Mouse (Mus musculus): ENCODE measurements around the gene Strada.
"Not testable (repeated sequence)": the region's sequence is repeated elsewhere in the genome, so short reads cannot be mapped to it uniquely, and the experiment has no call there.

The Strada gene

DNA sequence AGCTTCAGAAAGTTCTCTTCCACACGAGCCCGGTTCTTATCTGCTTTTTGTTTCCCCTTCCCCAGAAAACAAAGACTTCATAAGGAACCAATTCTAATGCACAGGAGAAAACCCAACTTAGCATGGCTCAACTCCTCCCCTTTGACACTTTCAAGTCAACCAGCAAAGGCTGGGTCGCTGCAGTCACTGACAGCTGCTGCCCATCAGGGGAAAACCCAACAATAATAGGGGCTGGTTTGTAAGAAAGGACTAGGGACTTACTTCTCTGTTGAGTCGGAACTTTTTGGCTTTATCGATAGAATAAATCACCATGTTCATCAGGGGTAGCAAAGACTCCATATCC lies at the start of gene Strada:
TSS of gene Strada (minus strand) at position 46 of the 343 bp plus-strand sequence.
- DNase-seq (ENCODE audit: low read depth, low spot score), result no peak

DNA sequence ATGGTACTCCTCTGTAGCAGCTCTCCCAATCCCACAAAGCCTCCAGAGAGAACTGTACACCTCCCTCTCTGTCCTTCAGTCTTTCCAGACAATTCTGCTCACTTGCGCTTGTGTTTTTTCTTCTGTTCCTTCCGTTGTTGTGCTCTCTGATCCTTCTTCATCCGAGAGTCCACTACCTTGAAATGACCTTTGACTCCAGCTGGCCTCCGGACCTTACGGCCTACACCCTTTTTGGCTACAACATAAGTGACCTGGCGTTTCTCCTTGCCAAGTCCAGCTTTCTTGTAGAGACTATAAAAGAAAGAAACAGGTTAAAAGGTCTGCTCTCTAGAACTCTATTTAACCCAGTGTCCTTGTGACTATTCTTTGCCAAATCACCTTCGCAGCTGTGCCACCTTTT lies 47.4 kb upstream of the Strada start:
- DNase-seq (ENCODE audit: low read depth, low spot score), result no peak

DNA sequence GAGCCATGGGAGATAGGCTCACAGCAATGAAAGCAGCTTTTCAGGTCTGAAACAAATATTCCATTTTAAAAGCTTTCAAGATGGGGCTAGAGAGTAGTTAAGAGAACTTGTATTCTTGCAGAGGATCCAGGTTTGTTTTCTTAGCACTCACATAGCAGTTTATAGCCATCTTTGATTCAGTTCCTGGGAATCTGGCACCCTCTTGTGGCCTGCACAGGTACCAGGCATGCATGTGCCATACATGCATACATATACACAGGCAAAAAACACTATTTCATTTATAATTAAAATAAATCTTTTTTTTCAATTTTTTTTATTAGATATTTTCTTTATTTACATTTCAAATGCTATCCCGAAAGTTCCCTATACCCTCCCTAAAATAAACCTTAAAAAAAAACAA lies 44.9 kb upstream of the Strada start:
- DNase-seq (ENCODE audit: low read depth, low spot score), result no peak

DNA sequence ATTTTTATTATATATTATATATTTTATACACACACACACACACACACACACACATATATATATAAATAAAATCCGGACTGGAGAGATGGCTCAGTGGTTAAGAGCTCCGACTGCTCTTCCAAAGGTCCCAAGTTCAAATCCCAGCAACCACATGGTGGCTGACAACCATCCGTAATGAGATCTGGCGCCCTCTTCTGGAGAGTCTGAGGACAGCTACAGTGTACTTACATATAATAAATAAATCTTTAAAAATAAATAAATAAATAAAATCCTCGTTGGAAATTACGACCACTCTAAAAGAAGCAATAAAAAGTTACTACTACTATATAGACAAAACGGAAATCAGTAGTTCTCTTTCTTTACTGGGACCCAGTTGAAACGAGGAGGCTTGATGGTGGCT lies 32.0 kb upstream of the Strada start:
- not testable (repeated sequence) for DNase-seq (ENCODE audit: low read depth, low spot score)

DNA sequence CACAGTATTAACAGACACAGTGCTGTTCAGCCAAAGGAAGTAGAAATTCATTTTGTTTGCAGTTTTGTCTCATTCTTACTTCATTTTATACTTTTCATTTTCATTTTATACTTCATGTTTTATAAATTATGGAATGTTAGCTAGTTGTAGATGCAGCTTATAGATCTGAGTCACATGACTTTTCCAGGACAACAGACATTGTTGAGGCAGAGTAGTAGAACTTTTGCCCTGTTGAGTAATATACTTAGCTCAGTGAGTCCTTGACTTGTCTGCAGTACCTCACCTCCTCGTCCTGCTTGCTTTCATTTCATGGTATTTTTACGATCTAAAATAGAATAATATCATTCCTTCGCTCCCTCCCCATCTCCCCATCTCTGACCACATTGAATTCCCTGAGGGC lies 18.6 kb upstream of the Strada start:
- no peak for DNase-seq (ENCODE audit: low read depth, low spot score)

DNA sequence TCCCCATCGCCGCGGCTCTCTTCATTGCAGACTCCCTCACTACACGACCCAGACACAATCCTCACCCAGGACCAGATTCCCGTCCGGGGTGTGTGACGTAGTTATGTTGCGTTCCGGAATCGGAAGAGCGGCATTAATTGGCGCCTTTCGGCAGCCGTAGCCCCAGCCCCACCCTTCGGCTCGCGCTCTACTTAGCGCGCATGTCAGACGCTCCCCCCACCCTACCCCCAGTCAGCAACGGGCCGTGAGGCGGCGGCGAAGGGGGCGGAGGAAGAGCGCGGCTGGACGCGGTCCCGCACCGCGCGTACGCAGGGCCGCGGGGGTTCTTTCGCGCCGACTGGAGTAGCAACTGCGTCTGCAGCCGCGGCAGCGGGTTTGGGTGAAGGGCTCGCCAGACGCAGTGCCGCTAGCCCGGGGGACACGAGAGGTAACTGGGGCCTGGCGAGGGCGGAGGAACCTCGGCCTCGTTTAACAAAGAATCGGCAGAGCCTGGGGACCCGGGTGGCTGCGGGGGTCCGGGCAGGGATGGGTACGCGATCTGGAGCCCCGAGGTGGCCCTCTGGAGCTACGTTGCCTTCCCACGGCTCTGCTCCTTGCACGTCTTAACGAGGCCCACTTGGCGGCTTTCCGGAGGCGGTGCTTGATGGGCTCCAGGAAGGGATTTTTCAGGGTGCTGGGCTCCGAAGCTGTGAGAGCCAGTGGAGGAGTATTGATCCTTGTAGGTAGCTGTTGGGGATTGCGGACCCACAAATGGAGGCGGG lies 14.9 kb upstream of the Strada start, which contains the start of gene Ddx42:
TSS of gene Ddx42 (plus strand) at position 197 of the 761 bp plus-strand sequence.
- DNase-seq (ENCODE audit: low read depth, low spot score), result peak; percentile 95

DNA sequence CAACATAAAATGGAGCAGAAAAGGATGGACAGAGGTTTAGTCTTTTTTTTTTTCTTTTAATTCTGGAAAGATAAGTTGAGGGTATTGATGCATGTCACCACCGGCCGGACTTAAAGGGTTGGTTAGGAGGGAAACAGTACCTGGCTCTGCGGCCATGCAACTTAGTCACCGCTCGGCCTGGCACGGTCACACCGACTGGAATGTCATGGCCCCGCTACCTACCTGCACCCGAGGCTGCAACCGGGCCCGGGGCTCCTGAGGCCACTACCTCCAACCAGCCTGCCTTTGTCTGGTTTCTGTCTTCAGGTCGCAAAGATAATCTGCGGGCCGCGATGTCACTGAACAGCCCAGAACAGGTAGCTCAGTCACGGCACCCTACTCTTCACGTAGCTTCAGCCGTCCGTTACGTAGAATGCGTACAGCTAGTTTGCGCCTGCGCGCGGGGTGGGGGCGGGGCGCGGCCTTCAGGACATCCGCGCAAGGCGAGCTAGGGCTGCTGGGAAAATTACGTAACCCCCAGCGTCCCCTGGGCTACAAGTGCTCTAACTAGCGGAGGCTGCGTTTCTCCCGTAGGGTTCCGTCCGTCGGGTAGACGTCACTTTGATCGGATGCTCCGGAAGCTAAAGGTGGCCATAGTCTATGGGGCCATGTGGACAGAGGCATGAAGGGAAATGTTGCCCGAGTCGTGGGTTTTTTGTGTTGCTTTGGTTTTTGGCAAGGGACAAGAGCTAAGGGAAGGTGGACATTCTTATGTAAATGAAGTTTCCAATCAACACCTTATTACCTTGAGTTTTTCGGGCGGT lies 14.2 kb upstream of the Strada start, which contains the start of gene Ccdc47:
TSS of gene Ccdc47 (minus strand) at position 418 of the 803 bp plus-strand sequence.
- peak; percentile 98 for DNase-seq (ENCODE audit: low read depth, low spot score)

DNA sequence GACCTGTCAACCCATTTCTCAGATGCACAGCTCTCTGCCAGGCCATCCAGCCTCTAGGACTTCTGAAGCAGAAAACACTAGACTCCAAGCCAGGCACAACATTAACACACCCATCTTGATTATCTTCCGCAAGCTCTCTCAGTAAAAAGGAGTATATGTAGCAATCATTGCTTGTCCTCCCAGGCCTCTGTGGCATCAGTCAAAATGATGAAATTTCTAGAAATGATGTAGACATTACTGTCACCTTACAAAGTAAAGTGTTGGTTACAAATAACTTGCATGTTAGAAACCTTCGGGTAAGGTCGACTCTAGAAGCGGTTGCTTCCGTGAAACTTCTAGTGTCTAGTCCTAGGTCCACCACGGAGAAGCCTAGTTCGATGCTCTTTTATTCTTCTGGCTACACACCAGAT lies 13.5 kb upstream of the Strada start:
- no peak for DNase-seq (ENCODE audit: low read depth, low spot score)

DNA sequence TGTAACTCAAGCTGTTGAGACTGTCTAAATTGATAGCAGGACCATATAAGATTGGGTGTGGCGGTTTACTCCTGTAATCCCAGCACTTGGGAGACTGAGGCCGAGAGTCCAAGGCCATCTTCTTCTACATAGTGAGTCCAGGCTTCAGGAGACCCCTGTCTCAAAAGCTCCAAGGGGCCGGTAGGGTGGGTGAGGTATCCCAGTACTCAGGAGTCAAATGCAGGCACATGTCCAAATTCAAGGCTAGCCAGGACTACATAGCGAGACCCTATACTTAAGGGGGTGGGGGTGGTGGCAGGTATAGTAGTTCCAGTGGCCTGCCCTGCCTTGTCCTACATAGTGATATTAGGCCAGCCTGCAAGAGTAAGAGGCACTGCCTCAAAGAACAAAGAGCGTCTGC lies 12.9 kb upstream of the Strada start:
- no peak for DNase-seq (ENCODE audit: low read depth, low spot score)

DNA sequence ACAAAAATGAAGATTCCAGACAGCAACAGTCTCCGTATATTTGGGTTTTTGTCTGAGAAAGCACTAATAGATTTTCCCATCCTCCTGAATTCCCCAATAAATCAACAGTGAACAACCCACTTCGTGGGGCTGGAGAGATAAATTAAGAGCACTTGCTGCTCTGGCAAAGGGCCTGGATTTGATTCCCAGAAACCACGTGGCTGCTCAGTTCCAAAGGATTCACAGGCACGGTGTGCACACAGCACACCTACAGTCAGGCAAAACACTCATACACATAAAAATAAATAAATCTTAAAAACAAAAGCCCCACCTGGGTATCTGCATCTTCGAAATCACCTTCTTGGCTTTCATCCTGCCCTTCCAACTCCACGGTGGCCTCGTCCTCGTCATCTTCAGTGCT lies 10.8 kb upstream of the Strada start:
- DNase-seq (ENCODE audit: low read depth, low spot score), result no peak

DNA sequence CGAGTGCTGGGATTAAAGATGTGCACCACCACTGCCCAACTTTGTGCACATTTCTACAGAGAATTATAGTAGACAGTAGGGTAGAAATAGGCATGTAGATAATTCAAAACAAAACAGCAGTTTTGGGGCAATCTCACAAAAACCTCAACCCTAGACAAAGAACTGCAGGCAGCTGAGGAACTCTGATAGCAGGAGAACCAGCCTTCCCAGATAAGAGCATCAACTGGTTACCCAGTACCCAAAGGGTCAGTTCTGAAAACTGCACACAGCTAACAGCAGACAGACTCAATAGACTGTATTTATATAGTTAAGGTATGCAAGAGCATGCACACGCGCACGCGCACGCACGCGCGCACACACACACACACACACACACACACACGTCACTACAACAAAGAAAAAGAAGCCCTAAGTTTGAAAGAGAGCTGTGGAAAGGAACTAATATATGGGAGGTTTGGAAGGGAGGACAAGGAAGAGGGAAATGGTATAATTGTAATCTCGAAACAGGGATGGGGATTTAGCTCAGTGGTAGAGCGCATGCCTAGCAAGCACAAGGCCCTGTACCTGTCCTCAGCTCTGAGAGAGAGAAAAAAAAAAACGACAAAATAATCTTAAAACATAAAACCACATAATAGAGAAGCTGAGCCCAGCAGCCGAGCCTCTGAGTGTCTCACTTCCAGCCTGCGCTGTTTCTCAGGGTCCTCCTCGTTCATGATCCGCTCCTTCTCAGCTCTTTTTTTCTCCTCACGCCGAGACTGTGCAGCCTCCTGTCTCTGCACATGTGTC lies 438 bp downstream of the Strada start:
- no peak for DNase-seq (ENCODE audit: low read depth, low spot score)

DNA sequence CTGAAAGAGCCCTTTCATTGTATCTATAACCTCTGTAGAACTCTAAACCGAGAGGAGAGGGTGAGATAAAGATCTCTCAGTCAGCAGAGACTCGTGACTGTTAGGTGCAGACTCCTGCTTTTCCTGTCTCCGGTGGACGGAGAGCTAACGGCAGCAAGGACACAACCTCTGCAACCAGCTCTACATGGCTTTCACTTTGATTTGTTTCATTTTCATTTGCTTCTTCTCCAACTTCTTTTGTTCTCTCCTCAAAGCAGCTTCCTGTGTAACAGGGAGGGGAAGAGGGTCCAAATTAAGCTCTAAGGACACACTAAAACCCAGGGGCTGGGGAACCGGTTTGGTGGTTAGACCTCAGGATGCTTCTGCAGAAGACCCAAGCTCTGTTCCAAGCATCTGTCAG lies 1.2 kb downstream of the Strada start:
- no peak for DNase-seq (ENCODE audit: low read depth, low spot score)

DNA sequence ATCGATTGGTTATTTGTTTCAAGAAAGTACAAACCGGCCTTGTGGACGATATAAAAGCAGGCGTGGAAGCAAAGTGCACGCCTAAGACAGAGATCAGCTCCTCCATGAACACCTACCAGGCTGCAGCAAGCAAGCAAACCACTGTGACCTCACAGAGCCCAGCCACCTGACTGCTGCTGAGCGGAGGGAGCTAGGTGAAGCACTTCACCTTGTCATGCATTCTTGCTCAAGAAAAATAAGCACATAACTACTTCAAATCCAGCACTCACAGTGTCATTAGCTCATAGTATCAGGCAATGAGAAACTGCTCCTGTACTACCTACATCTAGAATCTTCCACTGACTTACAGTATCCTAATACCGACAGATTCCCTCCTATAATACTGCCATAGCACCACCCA lies 2.0 kb downstream of the Strada start:
- not testable (repeated sequence) for DNase-seq (ENCODE audit: low read depth, low spot score)

DNA sequence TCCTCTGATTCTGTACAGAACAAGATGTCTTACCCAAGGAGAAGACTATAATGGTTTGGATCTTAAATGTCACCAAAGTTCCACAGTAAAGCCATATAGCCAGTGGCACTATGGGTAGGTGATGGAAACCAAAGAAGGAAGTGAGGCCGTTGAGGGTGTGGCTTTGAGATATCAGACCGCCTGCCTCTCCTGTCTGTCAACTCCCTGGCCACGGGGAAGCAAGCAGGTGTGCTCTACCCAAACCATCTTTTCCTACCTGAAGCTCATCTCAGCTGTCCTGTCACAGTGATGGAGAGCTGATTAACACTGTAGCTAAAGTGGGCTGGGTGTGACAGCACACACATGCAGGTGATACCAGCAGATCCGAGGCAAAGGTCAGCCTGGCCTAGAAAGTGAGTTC lies 3.7 kb downstream of the Strada start:
- DNase-seq (ENCODE audit: low read depth, low spot score), result no peak

DNA sequence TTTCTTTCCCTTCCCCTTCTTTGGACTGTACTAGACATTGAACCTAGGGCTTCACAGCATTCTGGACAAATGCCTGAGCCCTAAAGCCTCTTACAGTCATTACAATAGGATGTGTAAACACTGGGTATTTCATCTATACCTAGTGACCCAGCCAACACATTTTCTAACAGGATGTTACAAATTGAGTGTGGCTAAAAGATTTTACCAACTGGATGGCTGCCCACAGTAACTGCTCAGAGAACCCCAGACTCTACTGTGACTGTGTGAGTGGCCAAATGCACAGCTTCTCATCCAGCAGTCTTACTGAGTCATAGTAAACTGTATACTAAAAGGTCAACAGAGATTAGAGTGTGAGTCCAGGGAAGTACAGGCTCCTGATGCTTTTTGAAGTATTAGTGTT lies 6.6 kb downstream of the Strada start:
- DNase-seq (ENCODE audit: low read depth, low spot score), result no peak

DNA sequence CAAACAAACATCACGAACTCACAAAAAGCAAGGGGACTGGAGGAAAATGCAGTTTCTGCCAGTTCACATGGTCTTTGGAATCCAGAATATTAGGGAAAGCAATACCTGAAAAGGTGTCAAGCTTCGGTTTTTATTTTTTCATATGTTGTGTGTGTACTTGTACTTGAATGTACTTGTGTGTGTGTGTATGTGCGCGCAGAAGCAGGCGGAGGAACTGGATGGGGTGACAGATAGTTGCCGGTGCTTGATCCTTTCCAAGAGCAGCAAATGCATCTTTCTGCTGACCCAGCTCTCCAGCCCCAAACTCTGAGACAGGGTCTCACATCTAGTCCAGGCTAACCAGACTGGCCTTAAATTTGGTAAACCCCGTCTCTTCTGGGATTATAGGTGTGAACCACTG lies 7.1 kb downstream of the Strada start:
- DNase-seq (ENCODE audit: low read depth, low spot score), result no peak

DNA sequence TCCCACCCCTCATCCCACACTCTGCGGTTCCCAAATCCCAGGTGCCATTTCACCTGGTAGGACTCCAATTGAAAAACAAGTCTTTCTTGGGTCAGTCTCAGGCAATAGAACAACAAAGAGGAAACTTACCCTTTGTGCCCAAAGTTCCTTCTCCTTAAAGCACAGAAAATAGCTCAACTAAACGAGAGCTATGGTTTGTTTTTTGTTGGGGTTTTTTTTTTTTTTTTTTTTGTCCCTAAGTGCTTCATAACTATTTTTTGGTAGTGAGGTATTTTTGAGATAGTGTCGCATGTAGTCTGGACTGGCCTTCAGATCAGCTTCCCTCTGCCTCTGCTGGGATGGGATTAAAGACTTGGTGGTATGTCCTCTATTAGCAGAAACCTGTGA lies 7.8 kb downstream of the Strada start:
- no peak for DNase-seq (ENCODE audit: low read depth, low spot score)

DNA sequence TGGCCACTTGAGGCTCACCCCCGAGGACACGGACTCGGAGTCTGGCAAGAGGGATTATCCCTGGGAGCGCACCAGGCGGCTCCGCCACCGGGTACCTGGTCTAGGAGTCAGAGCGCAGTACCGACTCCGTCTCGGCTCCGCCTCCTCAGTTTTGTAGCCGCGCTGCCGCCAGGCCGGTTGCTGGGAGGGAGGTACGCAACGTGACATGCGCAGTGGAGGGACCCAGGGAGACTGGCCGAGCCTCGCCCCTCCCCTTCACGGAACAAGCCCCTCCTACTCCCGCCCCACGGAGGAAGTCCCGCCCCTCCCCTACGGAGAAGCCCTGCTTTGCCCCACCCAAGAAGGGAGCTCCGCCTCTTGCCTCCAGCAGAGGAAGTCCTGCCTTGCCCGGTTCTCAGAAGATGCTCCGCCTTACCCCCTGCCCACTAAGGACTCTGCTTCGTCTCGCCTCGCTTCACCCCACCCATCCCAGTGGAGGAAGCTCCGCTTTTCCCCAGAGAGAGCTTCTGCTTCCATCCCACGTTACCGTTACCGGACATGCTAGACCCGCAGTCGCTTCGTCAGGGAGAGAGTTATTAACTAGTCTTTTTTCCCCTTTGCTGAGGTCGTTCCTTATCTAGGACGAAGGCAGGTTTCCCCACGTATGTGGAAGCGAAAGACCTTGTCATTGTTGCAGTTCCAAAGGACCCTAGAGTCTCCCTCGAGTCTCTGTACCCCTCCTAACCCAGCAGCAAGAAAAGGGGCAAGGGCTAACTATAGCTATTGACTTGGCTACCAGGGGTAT lies 8.4 kb downstream of the Strada start:
- DNase-seq (ENCODE audit: low read depth, low spot score), result peak; percentile 95

DNA sequence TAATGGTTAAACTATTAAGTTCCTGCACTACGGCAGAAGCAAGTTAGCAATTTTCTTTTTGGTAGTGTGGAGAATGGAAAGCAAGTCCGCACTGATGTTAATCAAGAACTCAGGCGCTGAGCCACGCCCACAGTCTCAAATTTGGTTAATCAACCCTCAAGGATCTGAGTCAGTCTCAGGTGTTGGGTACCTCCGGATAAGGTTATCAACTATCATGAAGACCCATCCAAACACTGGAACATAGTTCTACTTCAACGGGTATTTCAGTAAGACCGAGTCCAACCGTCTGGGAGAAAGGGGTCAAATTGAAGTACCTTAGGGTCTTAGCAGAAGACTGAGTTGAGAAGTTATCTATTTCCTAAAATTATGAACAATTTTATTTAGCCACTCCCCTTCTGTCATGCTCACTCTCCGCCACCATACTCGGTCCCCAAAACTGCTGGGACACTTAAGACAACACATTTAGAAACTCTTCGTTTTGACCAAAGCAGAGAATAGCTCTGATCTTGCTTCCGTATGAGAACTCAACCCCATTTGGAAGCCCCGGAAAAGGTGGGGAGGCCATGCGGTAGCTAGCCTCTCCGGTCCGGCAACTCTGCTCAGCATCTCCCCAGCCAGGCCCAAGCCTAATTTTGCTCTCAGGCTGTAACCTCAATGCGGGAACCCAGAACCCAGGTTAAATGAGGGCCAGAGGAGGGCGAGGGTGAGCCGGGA lies 9.2 kb downstream of the Strada start:
- DNase-seq (ENCODE audit: low read depth, low spot score), result no peak

DNA sequence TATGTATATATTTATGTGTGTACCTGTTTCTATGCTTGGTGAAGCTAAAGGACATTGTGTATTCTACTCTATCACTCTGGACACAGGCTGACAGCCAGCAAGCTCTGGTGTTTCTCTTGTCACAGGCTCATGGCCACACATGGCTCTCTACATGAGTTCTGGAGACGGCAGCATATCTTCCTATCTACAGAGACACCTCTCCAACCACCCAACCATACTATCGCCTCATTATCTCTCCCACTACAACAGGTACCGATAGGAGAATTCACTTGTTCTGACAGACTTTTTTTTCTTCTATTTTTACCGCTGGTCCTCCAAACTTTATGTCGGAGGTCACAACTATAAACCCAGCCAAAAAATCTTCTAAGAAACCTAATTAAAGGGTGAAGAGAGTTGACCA lies 9.7 kb downstream of the Strada start:
- no peak for DNase-seq (ENCODE audit: low read depth, low spot score)

DNA sequence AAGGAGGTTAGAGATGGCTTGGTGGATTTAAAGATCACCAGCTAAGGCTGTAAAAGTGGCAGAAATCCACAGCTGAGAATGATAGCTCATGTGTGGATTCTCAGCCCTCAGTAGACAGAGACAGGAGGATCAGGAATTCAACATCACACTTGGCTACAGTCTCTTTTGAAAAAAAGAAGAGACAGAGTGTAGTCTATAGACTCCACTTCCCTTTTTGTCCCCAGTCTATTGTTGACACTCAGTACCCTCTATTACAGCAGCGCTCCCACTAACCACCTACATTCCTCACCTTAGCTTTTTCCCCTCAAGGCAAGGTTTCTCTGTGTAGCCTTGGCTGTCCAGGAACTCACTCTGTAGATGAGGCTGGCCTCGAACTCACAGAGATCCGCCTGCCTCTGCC lies 10.3 kb downstream of the Strada start:
- no peak for DNase-seq (ENCODE audit: low read depth, low spot score)
